Mouse (Mus musculus): ENCODE measurements around the gene Sphk1. TPM values are rescaled to one million over a fixed set of nuclear protein-coding genes. Genes with fewer than 3 reads are reported as not detected.

Sphk1 gene
- 0.27 to 0.51 TPM (median 0.36 TPM) in 4 replicates for total RNA-seq (2023; ENCODE audit: inconsistent age)

GRCm38 (mm10) chr11:116530187-116531147 is at the start of gene Sphk1:
TSS of gene Sphk1 (plus strand) at chr11:116530925.

GRCm38 (mm10) chr11:116493795-116494252 is 36.9 kb upstream of the Sphk1 start, which contains the start of gene Prpsap1:
TSS of gene Prpsap1 (minus strand) at chr11:116494202.

GRCm38 (mm10) chr11:116581376-116581814 is 50.7 kb downstream of the Sphk1 start, which contains the start of gene Ube2o:
TSS of gene Ube2o (minus strand) at chr11:116581447.

Other genes starting within 250 kb of the Sphk1 start
- 0.42 TPM in 1 of 4 replicates, not detected in the others for gene Galr2, start 250.0 kb upstream of the Sphk1 start, total RNA-seq (2023; ENCODE audit: inconsistent age)
- 57.5 to 66.5 TPM (median 60.3 TPM) in 4 replicates for gene Exoc7, start 223.7 kb upstream of the Sphk1 start, total RNA-seq (2023; ENCODE audit: inconsistent age)
- gene Foxj1, start 195.5 kb upstream of the Sphk1 start, total RNA-seq (2023; ENCODE audit: inconsistent age), result 0.99 to 2.1 TPM (median 1.2 TPM) in 4 replicates
- 36.7 to 69.1 TPM (median 49.1 TPM) in 4 replicates for gene Rnf157, start 117.9 kb upstream of the Sphk1 start, total RNA-seq (2023; ENCODE audit: inconsistent age)
- 67.5 to 79.6 TPM (median 71.8 TPM) in 4 replicates for gene Ubald2, start 96.8 kb upstream of the Sphk1 start, total RNA-seq (2023; ENCODE audit: inconsistent age)
- 0.18 TPM in 1 of 4 replicates, not detected in the others for gene Qrich2, start 64.7 kb upstream of the Sphk1 start, total RNA-seq (2023; ENCODE audit: inconsistent age)
- 79.3 to 86.5 TPM (median 80.9 TPM) in 4 replicates for gene Prpsap1, start 36.7 kb upstream of the Sphk1 start, total RNA-seq (2023; ENCODE audit: inconsistent age)
- 22.5 to 26.3 TPM (median 24.5 TPM) in 4 replicates for gene Ube2o, start 50.5 kb downstream of the Sphk1 start, total RNA-seq (2023; ENCODE audit: inconsistent age)
- gene Aanat, start 55.5 kb downstream of the Sphk1 start, total RNA-seq (2023; ENCODE audit: inconsistent age), result not detected in 4 replicates
- 76.5 to 83.8 TPM (median 80.3 TPM) in 4 replicates for gene Rhbdf2, start 96.1 kb downstream of the Sphk1 start, total RNA-seq (2023; ENCODE audit: inconsistent age)
- gene Prcd, start 122.6 kb downstream of the Sphk1 start, total RNA-seq (2023; ENCODE audit: inconsistent age), result not detected in 4 replicates
- gene Cygb, start 123.4 kb downstream of the Sphk1 start, total RNA-seq (2023; ENCODE audit: inconsistent age), result not detected in 4 replicates
- gene St6galnac1, start 244.6 kb downstream of the Sphk1 start, total RNA-seq (2023; ENCODE audit: inconsistent age), result not detected in 4 replicates